Mouse (Mus musculus) lung, postnatal 25 days (tissue): ENCODE results near the gene Tanc1.
A peak's percentile ranks its signal among the peaks of the same experiment; 100 is the strongest.

Experiments
- DNase-seq: peaks from one replicate; pipeline ENCODE4 v3.0.0; 2022; ENCODE audit warnings: low spot score

Gene Tanc1

DNA sequence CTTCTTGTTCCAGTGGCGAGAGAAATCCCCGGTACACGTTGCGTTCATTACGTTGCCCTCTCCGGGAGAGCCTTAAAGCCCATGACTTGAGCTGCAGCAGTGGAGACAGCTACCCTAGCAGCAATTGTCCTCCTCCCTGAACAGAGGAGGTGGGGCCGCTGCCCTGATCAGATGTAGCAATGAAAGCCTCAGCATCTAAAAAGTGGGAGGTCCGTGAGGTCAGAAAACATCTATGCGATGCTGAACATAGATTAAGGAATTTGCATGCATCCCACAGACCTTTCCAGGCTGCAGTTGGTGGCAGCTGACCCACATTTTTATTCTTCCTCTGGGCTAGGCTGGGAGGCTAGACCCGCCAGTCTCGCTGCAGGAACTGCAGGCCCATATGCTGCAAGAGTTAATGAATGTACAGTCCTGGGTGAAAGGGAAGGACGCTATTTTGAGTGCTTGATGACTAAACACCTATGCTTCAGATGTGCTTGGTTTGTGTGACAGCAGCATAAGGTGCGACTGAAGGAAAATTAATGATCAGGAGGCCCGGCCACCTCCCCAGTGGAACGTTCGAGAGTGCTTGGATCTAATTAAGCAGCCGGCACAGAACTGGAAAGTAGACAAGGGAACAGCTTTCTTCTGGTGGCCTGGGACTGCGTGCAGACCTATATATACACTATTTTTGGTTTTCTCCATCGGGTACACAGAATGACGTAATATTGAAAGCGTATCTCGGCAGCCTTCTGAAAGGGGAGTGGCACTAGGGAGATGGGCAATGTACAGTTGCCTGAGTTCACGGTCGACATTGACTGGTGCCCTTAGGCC is 107.0 kb downstream of the Tanc1 start:
- DNase-seq, result no peak

DNA sequence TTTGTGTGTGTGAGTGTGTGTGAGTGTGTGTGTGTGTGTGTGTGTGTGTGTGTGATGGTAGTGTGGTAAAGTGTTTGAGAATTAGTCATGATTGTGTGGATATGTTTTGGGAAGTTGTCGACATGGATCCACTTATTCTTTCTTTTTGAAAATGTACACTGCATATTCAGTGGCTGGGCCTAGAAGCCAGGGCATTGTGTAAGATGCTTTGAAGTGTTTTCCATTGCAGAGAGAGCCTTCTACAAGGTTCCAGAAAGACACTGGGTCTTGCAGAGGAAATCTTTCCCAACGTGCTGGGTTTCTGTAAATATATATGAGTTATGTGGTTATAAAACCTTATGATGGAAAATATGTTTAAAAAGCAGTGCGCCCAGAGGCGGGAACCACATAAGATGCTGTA is 108.0 kb downstream of the Tanc1 start:
- no peak for DNase-seq

DNA sequence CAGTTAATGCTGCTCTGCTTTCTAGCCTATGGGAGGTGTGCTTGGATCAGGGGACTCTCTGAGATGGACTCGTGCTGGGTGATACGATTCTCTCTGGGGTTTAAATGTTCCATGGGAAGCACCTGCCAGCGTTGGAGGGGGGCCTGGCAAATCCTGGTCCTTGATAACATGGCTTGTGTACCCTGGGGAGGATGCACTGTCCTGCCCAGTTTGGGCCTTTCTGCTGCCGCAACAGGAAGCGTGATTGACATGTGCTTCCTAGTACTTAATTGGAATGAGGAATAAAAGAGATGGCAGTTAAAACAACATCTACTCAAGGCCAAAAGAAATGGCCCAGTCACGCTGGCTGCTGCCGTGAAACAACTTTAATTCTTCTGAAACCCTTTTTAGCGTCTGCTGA is 109.3 kb downstream of the Tanc1 start:
- DNase-seq, result no peak

DNA sequence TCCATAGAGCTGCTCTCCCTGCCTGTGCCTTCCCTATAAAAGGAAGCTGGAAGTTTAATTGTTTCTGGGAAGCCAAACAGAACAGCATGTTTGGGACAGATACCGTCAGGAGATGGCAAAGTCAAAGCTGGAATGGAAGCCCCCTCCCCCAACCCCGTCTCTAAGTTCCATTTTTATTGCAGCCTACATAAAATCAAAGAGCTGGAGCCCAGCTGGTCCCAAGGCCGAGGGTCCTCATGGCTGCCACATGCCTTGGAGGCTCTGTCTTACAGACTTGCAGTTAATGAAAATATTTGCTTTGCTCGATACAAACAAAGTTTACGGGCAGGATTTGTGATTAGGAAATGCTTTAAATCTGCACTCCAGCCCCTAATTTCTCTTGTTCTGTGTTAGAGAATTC is 109.9 kb downstream of the Tanc1 start:
- DNase-seq, result no peak

DNA sequence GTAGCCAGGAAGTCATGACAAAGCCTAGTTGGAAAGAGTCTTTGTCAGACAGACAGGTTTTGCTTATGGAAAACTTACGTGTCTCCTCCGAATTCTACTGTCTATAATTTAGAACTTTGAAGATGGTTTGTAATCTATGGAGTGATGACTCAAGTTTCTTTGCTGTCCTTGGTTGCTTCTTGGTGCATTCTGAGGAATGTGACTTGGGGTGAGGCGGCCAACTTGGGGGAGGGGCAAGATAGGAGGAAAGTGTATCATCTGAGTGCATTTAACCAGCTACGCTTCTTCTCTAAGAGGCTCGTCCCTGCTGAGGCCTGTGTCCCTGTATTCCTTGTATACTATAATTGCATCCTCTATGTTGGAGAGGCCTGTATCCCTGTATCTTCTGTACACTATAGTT is 111.5 kb downstream of the Tanc1 start:
- no peak for DNase-seq

DNA sequence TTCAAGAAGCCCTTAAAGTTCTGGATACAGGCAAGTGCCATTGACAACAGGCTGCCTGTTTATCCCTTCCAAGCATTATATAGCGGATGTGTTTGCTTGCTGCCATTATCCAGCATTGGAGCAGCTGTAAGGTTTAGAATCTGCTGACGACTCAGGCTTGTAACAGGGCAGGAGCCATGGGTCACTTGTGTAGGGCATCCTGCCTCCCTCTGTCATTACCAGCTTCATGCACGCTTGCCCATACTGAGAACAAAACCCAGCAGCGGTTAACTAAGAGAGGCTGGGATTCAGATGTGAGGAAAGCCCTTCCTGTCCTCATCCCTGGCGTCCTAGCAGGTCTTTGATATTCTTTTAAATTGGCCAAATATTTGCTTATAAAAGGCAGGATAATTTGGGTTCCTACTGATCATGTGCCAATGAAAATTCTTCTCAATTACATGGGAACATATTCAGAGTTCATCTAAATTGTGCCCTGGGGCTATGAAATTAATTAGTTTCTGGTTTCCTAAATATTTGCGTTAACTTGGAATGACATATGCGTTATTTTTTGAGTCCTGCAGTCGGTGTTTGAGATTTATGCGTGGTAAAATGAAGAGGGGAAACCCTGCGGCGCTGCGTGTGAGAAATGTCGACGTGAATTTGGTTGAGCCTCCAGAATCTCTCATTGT is 113.8 kb downstream of the Tanc1 start:
- no peak for DNase-seq

DNA sequence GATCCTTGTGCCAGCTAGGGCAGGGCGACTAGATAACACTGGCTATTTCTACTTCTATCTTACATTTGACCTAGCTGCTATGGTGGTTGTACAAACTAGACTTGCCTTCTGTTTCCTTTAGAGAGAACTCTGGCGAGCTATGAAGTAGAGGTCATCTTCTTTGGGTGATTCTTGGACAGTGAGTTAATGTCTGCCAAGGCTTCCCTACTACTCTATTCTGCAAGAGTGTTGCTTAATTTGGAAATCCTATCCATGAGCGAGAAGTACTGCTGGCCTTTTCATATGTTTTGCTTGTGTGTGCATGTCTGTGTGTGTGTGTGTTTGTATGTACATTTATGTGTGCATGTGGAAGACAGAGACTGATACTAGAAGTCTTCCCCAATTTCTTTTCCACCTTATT is 120.0 kb downstream of the Tanc1 start:
- no peak for DNase-seq

DNA sequence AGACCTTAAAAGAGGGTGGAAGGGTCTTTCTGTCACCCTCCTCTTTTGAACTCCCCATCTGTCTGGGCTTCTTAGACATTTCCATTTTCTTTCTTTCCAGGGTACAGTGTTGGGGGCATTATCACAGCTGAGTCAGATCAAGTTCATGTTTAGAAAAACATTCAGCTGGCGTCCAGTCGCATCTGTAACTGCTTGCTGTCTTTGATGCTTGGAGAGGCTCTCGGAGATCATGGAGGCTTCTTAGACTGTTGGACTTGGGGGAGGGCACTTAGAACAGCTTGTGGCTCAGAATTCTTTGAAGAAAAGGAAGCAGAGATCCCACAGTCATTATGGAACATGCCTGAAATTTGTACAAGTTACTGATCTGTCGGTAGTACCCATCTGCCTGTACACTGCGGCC is 121.6 kb downstream of the Tanc1 start:
- no peak for DNase-seq

DNA sequence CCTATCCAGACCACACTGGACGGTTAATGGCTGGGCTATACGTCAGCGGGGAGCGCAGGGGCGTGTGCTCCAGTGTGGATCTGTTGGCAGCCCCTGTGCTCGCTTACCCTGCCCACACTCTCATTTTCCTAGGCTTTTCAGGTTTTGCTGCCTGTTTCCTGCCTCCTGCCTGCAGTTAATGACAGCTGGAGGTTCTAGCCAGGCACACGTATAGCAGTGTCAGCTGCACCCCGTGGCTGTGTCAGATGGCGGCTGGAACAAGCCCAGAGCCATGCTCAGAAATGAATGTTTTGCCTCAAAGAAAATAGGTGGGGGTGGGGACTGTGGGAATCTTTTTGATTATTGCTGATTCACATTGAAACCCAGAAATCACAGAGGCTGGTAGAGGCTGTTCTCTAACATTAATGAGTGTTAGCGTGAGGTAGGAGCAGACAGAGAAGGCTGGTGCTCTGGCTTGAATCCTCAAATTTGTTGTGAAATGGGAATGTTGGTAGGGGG is 124.6 kb downstream of the Tanc1 start:
- DNase-seq, result no peak

DNA sequence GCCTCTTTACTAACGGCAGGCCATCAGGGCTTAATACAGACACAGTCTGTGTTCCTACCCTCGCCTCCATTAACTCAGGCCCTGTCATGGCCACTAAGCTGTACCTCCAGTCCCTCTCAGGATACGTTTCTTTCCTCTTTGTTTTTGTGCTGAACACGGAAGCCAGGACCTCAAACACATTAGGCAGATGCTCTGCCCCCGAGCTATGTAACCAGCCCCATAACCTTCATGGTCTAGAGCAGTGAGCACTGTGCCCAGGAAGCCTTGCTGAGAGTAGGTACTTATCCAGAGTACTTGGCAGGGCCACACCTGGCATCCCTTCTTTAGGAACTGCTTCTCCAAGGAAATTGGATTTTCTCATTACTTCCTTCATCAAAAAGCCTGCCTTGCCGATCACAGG is 125.5 kb downstream of the Tanc1 start:
- DNase-seq, result no peak

DNA sequence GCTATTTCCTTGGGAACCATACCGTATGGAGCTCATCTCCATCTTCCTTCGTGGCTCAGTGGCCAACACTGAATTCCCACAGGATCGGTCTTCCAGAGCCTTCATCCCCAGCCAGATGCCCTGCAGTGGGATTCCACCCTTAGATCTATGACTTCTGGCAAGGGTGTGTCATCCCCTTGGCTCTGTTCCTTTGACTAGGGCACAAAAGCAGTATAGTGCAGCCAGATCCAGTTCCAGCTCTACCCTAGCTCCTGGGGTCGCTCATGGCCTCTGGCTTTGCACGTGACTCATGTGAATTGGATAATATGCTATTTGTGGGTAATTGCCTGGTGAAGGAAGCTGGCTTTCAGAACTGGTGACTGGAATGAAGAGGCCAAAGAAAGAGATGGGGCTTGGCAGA is 126.5 kb downstream of the Tanc1 start:
- no peak for DNase-seq

DNA sequence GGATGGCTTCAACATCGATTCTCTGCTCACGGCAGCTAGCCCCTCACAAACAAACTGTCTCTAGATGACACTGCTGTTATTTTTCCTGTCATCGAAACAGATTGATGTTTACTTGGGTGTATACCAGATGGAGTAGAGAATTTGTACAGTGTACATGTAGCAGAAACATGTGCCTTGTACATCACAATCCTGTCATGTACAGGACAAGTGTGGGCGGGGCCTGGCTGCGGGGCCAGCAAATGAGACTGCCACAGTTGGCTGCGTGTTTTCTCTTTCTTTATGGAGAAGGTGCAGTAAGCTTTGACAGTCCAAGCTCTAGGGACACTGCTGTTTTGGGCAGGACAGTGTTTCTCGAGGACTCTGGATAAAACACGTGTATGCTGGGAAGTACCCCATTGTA is 127.2 kb downstream of the Tanc1 start:
- DNase-seq, result no peak

DNA sequence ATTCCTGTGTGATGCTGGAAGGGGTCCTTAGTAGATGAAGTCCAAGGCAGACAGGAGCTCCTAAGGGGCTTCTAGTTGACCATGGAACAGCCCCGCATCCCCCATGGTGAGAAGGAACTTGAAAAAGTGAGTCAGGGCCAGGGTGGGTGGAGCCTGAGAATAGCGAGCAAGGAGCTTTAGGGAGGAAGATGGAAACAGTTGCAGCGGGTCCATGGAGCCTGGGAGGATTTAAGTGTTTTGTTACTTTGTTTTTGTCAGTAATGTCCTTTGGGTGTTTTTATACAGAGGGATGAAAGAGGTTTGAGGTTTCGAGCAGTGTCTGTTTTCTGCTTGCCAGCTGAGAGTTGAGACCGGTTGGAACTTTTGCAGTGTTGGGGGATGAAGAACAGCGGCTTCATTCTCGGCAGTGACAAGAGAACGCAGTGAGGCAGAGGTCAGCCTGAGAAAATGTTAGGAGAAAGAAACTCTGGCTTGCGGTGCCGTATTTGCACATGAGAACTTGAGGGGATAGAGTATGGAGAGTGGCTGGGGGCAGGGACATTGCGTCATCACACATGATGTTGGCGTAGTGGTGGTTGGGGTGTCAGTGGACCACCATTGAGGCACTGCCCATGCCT is 130.8 kb downstream of the Tanc1 start:
- DNase-seq, result peak; percentile 43

DNA sequence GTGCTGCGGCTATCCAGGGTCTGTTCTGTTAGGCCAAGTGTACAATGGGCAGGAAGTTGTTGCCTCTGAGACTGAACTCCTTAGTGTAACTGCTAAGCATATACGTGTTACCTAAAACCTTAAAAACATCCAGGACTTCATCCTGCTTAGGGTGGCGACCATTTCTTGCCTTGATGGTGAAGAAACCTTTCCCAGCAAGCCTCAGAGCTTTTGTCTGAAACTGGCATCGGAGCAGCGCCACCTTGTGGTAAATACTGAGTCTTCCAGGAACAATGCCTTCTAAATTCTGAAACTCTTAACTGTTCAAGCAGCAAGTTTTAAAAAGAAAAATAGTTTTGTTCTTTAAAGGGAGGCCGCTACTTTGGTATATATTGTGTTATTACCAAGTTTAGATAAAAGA is 133.6 kb downstream of the Tanc1 start:
- peak; percentile 67 for DNase-seq

DNA sequence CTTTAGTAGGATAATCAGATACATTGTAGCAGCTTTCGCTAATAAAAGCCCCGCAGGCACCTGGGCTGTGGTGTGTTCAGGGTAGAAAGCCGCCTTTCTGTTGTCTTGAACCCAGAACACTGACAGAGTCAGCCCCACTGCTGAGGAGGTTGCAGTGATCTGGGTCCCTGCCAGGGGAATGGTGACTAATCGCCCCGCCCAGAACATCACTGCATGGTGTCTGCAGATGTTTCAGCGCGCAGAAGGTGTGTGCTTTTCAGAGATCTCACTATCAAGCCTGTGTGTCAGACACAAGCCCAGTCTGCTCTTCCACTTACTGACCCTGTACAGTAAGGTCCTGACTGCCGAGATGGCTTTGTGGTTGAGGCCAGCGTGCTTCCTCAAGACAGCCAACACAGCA is 134.2 kb downstream of the Tanc1 start:
- no peak for DNase-seq

DNA sequence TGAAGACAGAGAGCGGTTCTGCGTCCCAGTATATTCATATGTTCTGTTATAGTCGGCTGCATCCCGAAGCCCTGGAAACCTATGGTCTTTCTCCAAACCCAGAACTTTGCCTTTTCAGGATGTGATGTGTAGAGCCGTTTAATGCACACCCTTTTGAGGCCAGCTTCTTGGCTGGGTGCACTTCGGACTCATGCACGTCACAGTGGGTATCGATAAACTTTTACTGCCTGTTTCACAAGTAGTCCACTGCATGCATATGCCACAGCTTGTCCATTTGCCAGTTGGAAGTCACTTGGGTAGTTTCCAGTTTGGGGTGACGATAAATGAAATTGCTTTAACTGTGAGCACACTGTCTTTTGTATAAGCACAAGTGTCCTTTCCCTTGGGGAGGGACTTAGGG is 135.9 kb downstream of the Tanc1 start:
- DNase-seq, result no peak

DNA sequence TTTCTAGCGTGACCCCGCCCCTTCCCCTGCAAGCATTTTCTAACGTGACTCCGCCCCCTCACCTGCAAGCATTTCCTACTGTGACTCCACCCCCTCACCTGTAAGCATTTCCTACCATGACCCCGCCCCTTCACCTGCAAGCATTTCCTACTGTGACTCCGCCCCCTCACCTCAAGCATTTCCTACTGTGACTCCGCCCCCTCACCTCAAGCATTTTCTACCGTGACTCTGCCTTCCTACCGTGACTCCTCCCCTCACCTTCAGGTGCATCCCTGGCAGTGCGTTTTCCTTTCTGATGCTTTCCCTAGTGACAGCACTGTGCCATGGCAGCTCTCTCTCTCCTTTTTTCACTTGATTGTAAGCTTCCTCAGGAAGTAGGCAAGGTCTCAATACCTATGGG is 137.5 kb downstream of the Tanc1 start:
- no peak for DNase-seq

DNA sequence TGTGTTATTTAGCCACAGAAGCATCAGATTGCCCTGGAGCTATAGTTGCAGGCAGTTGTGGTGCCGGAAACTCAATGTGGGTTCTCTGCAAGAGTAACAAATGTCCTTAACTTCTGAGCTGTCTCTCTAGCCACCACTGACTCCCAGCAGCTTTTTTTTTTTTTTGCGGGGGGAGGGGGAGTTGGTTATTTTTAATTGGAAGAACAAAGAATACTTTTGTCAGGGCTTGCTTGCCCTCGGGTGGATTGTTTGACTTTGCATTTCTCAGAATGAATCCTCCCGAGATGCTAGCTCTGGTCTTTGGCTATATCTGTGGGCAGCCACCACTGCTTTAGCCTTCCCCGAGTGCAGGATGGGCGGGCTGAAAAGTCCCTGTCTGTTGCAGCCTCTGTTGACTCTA is 139.3 kb downstream of the Tanc1 start:
- no peak for DNase-seq

DNA sequence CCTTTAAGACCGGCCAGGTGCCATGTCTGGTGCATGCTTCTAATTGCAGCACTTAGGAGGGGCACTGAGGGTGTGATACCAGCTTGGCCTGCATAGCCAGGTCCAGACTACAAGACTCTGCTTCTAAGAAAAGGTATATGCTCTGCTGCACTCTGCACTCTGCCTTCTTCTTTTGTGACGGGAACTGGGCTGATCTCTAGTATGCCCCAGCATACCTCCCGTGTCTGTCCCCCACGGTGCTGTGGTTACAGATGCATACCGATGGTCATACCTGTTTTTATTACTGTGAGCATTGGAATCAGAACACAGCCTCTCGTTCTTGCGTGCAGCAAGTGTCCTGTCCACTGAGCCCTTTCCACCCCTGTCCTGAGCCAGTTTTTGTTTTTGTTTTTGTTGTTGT is 140.3 kb downstream of the Tanc1 start:
- DNase-seq, result no peak

DNA sequence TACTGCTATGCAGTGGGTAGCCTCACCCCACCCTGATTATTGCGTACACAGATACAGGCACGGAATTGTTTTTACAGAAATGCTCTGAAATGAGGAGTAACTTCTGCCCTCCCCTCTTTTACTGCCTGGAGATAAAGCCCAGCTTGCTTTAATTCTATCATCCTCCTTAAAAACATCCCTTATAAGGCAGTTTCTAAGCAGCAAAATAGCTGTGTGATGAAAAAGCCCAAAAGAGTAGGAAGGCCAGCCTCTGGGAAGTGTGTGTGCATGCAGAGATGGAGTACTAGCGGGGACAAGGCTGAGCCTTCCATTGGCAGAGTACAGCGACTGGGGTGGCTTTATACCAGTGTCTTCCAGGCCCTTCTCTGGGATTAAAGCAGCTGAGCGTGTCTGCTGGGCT is 140.9 kb downstream of the Tanc1 start:
- DNase-seq, result no peak

DNA sequence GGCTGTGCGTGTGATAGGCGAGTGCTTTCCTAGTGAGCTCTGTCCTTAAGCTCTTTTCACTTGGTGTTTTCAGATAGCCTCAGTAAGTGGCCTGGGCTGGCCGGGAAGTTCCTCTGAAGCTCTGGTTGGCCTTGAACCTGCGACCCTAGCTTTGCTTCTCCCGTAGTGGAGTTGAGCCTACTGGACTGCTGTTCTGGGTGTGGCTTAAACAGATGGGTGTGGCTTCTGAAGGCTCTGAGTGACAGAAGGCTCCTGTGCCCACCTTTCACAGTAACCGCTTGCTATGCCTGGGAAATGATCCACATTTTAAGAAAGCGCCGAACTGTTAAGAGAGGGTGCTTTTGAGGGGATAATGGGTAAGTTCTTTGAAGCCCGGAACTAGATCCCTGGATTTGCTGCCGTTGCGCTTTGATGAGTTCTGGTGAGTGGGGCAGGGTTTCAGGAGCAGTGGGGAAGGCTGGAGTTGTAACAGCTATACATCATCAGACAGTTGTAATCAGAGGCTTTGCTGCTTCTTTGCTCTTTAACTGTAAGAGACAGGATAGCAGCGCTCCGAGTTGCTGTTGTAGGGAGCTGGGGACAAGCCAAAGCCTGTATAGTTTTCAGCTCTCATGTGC is 144.4 kb downstream of the Tanc1 start:
- no peak for DNase-seq

DNA sequence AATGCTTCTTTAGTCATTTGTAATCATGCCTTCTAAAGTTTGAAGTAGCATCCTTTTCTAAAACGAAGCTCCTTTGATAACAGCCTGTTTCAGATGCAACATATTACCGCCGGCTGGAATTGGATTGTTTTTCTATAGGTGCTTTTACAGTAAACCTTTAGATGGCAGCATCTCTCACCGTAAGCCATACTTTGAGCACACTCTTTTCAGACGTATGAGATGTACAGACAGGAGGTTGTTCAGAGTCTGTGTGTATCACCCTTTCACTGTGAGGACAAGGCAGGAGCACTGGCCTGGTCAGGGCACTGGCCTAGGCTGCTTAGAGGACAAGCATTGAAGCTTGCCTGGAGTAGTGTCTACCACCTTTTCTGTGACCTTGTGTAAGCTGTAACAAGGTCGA is 145.2 kb downstream of the Tanc1 start:
- no peak for DNase-seq
